Mouse (Mus musculus) small intestine, adult 2 months (tissue): ENCODE data around the gene Abhd16a. TPM values are rescaled to one million over a fixed set of nuclear protein-coding genes. Genes with fewer than 3 reads are reported as not detected.

ENCODE experiments used
- H3K27ac ChIP-seq: fragments of 200-500 bp; 2 replicates; pipeline ENCODE4 v1.5.1; 2012; ENCODE audit warnings: low read depth, low read length, control low read depth, inconsistent platforms; ENCODE audit not compliant: insufficient read depth
- H3K27me3 ChIP-seq: fragments of 200-500 bp; 2 replicates; pipeline ENCODE4 v1.6.1; 2012; ENCODE audit warnings: mild to moderate bottlenecking, moderate library complexity, low read length, inconsistent platforms; ENCODE audit not compliant: control insufficient read depth, insufficient read depth
- H3K36me3 ChIP-seq: fragments of 200-500 bp; 2 replicates; pipeline ENCODE4 v1.6.1; 2012; ENCODE audit warnings: mild to moderate bottlenecking, low read length, control low read depth, inconsistent platforms; ENCODE audit not compliant: control insufficient read depth, insufficient read depth
- H3K4me1 ChIP-seq: fragments of 200-500 bp; 2 replicates; pipeline ENCODE4 v1.6.1; 2012; ENCODE audit warnings: low read length, inconsistent platforms, mixed read lengths; ENCODE audit not compliant: control insufficient read depth, insufficient read depth, insufficient read length
- H3K4me3 ChIP-seq: fragments of 200-500 bp; 2 replicates; pipeline ENCODE4 v1.5.1; 2012; ENCODE audit warnings: low read depth, mild to moderate bottlenecking, control low read depth, inconsistent platforms, low read length, moderate library complexity
- CTCF ChIP-seq: fragments of 200-500 bp; IDR thresholded peaks from 2 replicates; pipeline ENCODE4 v1.5.1; 2012; ENCODE audit warnings: low read depth, mild to moderate bottlenecking, control low read depth, inconsistent platforms, low read length, moderate library complexity, mixed read lengths; ENCODE audit not compliant: insufficient replicate concordance, insufficient read length; ENCODE audit errors: extremely low read depth
- POLR2A ChIP-seq: fragments of 200-500 bp; IDR thresholded peaks from 2 replicates; pipeline ENCODE4 v1.6.1; 2012; ENCODE audit warnings: low read depth, mild to moderate bottlenecking, control low read depth, inconsistent platforms, low read length, moderate library complexity
- WGBS: fragments of 180-500 bp; shearing (Covaris S2); methylation state at CpG from one replicate; pipeline ENCODE4 v1.1.7; 2018; 5-methylcytosine and 5-hydroxymethylcytosine counted together
- polyA plus RNA-seq: library from polyadenylated mRNA; depleted of rRNA; stranded (reverse); fragments of >200 nt; gene quantifications from 2 replicates; pipeline ENCODE4 v1.2.3, GENCODE M21; 2012

The Abhd16a gene
- polyA plus RNA-seq, 1 experiment, result 183 TPM

- WGBS, result 64% methylated on average over 3 of the region's 3 CpGs
- H3K4me3 ChIP-seq, result no peak overlapping the region
- peaks cover 8% of the 10 kb centered on the region for H3K4me1 ChIP-seq
- no peak overlapping the region for H3K27ac ChIP-seq
- TF ChIP-seq POLR2A (no peak), CTCF (no peak)
- no peaks in the 10 kb centered on the region for H3K27me3 ChIP-seq
- H3K36me3 ChIP-seq, result peaks cover 13% of the 10 kb centered on the region
These were observed 43.1 kb downstream of the Abhd16a start for GRCm38 (mm10) chr17:35132174-35132560.

GRCm38 (mm10) chr17:35133517-35133916 lies 44.5 kb downstream of the Abhd16a start:
- no peak overlapping the region for H3K4me3 ChIP-seq
- H3K27me3 ChIP-seq, result no peaks in the 10 kb centered on the region
- WGBS, result 92% methylated on average over 7 of the region's 7 CpGs
- TF ChIP-seq CTCF, result no peak
- no peak for TF ChIP-seq POLR2A
- peaks cover 7% of the 10 kb centered on the region for H3K36me3 ChIP-seq
- H3K27ac ChIP-seq, result no peak overlapping the region
- H3K4me1 ChIP-seq, result peaks cover 4% of the 10 kb centered on the region; the same call in 1 of the 2 replicates

DNA sequence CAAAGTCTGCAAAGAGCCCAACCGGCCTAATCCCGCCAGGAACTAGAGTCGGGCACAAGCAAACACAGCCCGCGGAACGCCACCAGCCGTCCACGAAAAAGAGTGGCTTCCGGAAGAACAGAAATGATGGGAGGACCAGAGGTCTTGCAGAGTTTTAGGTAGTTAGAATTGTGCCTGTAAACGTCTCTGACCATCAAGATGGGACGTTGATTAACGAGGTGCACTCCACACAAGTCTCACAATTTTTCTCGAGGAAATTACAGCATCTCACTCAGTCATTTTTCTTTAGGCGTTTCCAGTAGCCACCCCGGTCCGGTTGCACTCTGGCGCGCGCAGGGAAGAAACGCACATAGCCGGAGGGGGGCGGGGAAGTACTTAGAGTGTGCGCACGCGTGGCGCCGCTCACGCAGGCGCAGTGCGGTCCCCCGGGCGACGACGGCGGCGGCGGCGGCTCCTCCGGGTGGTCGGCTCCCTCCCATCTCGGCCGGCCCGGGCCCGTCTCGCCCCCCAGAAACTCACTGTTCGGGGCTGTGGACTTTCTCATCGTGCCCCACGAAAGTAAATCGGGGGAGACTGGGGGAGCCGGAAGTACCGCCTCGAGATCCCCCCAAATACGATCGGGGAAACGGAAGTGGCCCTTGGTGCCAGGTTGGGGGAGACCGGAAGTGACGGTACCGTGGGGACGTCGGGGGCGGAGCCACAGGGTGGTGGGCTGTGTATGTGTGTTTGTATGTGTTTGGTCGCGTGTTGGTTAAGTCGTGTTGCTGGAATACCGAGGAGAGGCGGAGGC lies 45.9 kb downstream of the Abhd16a start, which contains the start of gene Bag6:
Gene Bag6, plus strand, starts transcription at position 378 of the 790 bp plus-strand sequence.
- peaks cover 20% of the 10 kb centered on the region for H3K36me3 ChIP-seq
- H3K27ac ChIP-seq, result peak within 1 kb of the TSS; percentile 95
- peak within 1 kb of the TSS; percentile 67 for H3K4me3 ChIP-seq
- WGBS, result under 1% methylated on average over 66 of the region's 66 CpGs
- peak; percentile 31 for TF ChIP-seq POLR2A
- TF ChIP-seq CTCF, result no peak
- peaks cover 4% of the 10 kb centered on the region; the same call in 1 of the 2 replicates for H3K4me1 ChIP-seq
- no peaks in the 10 kb centered on the region for H3K27me3 ChIP-seq

DNA sequence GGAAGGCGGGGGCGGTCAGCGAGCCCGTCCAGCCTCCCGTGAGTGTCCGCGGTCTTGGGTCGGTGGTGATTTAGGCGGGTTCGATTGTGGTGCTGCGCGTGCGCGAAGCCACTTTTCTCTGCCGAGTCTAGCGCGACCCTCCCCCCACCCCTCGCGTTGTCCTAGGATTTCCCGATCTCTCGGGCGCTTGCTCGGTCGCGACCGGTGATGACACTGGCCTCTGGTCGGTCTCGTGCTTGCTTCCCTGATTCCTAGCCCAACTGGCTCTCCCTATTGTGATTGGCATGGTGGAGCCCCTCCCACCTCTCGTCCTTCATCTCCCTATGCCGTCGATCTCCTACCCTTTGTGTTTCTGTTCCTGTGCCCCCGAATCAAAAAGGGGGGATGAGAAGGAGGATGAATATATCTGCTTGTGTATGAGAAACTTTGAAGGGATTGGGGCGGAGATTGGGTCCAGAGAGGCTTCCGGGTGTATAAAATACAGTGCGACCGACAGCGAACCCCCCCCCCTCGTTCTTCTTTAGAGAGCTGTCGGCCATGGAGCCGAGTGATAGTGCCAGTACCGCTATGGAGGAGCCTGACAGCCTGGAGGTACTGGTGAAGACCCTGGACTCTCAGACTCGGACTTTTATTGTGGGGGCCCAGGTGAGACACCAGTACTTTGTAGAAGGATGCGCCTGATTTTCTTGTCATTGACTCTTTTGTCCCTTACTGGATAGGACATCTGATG lies 46.7 kb downstream of the Abhd16a start:
- 0 out of 2 replicates have a peak, but pooled peaks have one; percentile 5 for TF ChIP-seq POLR2A
- no peak for TF ChIP-seq CTCF
- H3K27me3 ChIP-seq, result no peaks in the 10 kb centered on the region
- H3K4me1 ChIP-seq, result peaks cover 4% of the 10 kb centered on the region; the same call in 1 of the 2 replicates
- H3K27ac ChIP-seq, result peak overlapping the region; percentile 95
- WGBS, result 1% methylated on average over 43 of the region's 43 CpGs
- peak overlapping the region; percentile 67 for H3K4me3 ChIP-seq
- peaks cover 25% of the 10 kb centered on the region for H3K36me3 ChIP-seq

- H3K4me1 ChIP-seq, result peaks cover 4% of the 10 kb centered on the region; the same call in 1 of the 2 replicates
- H3K27me3 ChIP-seq, result no peaks in the 10 kb centered on the region
- no peak overlapping the region for H3K27ac ChIP-seq
- WGBS, result 89% methylated on average over 3 of the region's 3 CpGs
- H3K36me3 ChIP-seq, result peaks cover 56% of the 10 kb centered on the region
- no peak for TF ChIP-seq POLR2A
- TF ChIP-seq CTCF, result no peak
- no peak overlapping the region for H3K4me3 ChIP-seq
These were observed 50.2 kb downstream of the Abhd16a start for GRCm38 (mm10) chr17:35139269-35139668.

GRCm38 (mm10) chr17:35140490-35140996 lies 51.5 kb downstream of the Abhd16a start:
- Histone ChIP-seq H3K27ac (no peak overlapping the region), H3K4me1 (peaks cover 4% of the 10 kb centered on the region; the same call in 1 of the 2 replicates), H3K36me3 (peaks cover 68% of the 10 kb centered on the region), H3K27me3 (no peaks in the 10 kb centered on the region), H3K4me3 (no peak overlapping the region)
- 73% methylated on average over 16 of the region's 16 CpGs for WGBS
- no peak for TF ChIP-seq CTCF
- no peak for TF ChIP-seq POLR2A
